Mouse (Mus musculus): ENCODE results near the gene Gimap4.

- no peak for TF ChIP-seq CTCF (IDR thresholded peaks at IDR 0.05; ENCODE audit: low read depth, low read length)
- TF ChIP-seq GATA1 (IDR thresholded peaks at IDR 0.05; ENCODE audit: borderline replicate concordance, low read length) = no peak
- TF ChIP-seq POLR2AphosphoS5 (IDR thresholded peaks at IDR 0.05; ENCODE audit: insufficient replicate concordance, low read depth, low read length) = no peak
- no peak for TF ChIP-seq GATA2 (IDR thresholded peaks at IDR 0.05; ENCODE audit: borderline replicate concordance, low read depth, low read length)
These were observed 2.1 kb upstream of the Gimap4 start for GRCm38 (mm10) chr6:48682271-48682670.
